Mouse (Mus musculus): ENCODE data around the gene AC124108.1.

DNA sequence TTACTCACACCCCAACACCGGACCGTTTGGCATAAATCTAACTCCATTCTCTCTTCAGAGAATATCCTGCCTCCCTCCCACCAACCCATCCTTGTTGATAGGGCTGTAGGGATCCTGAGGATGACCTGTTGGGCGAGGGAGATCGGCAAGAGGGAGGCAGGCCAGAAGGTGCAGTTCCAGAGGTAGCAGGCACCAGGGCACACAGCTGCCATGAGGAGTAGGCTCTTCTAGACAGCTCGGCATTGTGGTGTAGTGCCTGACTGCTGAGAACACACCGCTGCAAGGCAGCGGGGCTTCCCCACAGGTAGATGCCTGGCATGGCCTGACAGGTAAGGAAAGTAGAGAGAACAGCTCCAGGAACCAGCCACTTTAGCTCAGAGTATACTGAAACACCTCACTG lies 33.4 kb upstream of the AC124108.1 start:
- TF ChIP-seq CTCF (conservative IDR thresholded peaks at IDR 0.05; ENCODE audit: insufficient read depth, insufficient read length, low read depth, low read length) (no peak), POLR2A (IDR thresholded peaks at IDR 0.05; ENCODE audit: low read depth, low read length) (no peak)

All from kidney, adult 2 months (tissue).